Mouse (Mus musculus): Measurements from ENCODE around the gene Nrp2. TPM values are rescaled to one million over a fixed set of nuclear protein-coding genes. Genes with fewer than 3 reads are reported as not detected.

Nrp2 gene
- polyA plus RNA-seq, 1 experiment from 2014 or later: 7.0 TPM

GRCm38 (mm10) chr1:62725032-62725678 is 22.1 kb downstream of the Nrp2 start:
- 76% methylated on average over 10 of the region's 10 CpGs for whole genome bisulfite sequencing
- no peak for ATAC-seq (ENCODE audit: extremely low read depth, insufficient number of reproducible peaks, low FRiP score, low TSS enrichment)

GRCm38 (mm10) chr1:62727191-62727590 is 24.1 kb downstream of the Nrp2 start:
- peaks cover 35% of the 10 kb centered on the region for H3K4me1 ChIP-seq
- H3K4me2 ChIP-seq: no peak overlapping the region
- 0 out of 2 replicates have a peak, but pooled peaks cover 6% of the 10 kb centered on the region for H3K36me3 ChIP-seq
- H3K27me3 ChIP-seq (replicated peaks): no peaks in the 10 kb centered on the region
- 70% methylated on average over 4 of the region's 4 CpGs for WGBS
- no peak overlapping the region for H3K4me3 ChIP-seq
- H3K9ac ChIP-seq: no peak overlapping the region
- no peaks in the 10 kb centered on the region for H3K9me3 ChIP-seq
- H3K27ac ChIP-seq (replicated peaks): no peak overlapping the region
- no peak for ATAC-seq (ENCODE audit: extremely low read depth, insufficient number of reproducible peaks, low FRiP score, low TSS enrichment)

More at GRCm38 (mm10) chr1:62725032-62725678, 22.1 kb downstream of the Nrp2 start:
- H3K9ac ChIP-seq: no peak overlapping the region
- no peaks in the 10 kb centered on the region for H3K27me3 ChIP-seq (replicated peaks)
- no peak overlapping the region for H3K4me2 ChIP-seq
- no peak overlapping the region for H3K27ac ChIP-seq (replicated peaks)
- H3K4me3 ChIP-seq: no peak overlapping the region
- H3K9me3 ChIP-seq: no peaks in the 10 kb centered on the region
- H3K4me1 ChIP-seq: peaks cover 44% of the 10 kb centered on the region
- 0 out of 2 replicates have a peak, but pooled peaks cover 6% of the 10 kb centered on the region for H3K36me3 ChIP-seq

- no peak for ATAC-seq (ENCODE audit: extremely low read depth, insufficient number of reproducible peaks, low FRiP score, low TSS enrichment)
- Histone ChIP-seq H3K4me1 (peaks cover 35% of the 10 kb centered on the region), H3K9ac (no peak overlapping the region), H3K27me3 (replicated peaks) (no peaks in the 10 kb centered on the region), H3K36me3 (no peaks in the 10 kb centered on the region), H3K27ac (replicated peaks) (0 out of 2 replicates have a peak overlapping the region, but pooled peaks have one; percentile 16), H3K4me3 (no peak overlapping the region), H3K9me3 (no peaks in the 10 kb centered on the region), H3K4me2 (no peak overlapping the region)
- 47% methylated on average over 6 of the region's 6 CpGs for WGBS
These were observed 25.3 kb downstream of the Nrp2 start for GRCm38 (mm10) chr1:62728421-62728820.

- Histone ChIP-seq H3K9ac (no peak overlapping the region), H3K9me3 (no peaks in the 10 kb centered on the region), H3K4me1 (peaks cover 35% of the 10 kb centered on the region), H3K27me3 (replicated peaks) (no peaks in the 10 kb centered on the region), H3K36me3 (no peaks in the 10 kb centered on the region), H3K4me2 (no peak overlapping the region), H3K27ac (replicated peaks) (peak overlapping the region; percentile 62), H3K4me3 (no peak overlapping the region)
- no peak for ATAC-seq (ENCODE audit: extremely low read depth, insufficient number of reproducible peaks, low FRiP score, low TSS enrichment)
- WGBS: 74% methylated on average over 9 of the region's 9 CpGs
These were observed 25.8 kb downstream of the Nrp2 start for GRCm38 (mm10) chr1:62728926-62729325.

GRCm38 (mm10) chr1:62729345-62730150 is 26.5 kb downstream of the Nrp2 start:
- 41% methylated on average over 13 of the region's 13 CpGs for WGBS
- Histone ChIP-seq H3K9ac (no peak overlapping the region), H3K36me3 (no peaks in the 10 kb centered on the region), H3K27ac (replicated peaks) (peak overlapping the region; percentile 62), H3K4me3 (no peak overlapping the region), H3K9me3 (no peaks in the 10 kb centered on the region), H3K4me2 (no peak overlapping the region), H3K27me3 (replicated peaks) (no peaks in the 10 kb centered on the region), H3K4me1 (peaks cover 31% of the 10 kb centered on the region)
- ATAC-seq (ENCODE audit: extremely low read depth, insufficient number of reproducible peaks, low FRiP score, low TSS enrichment): no peak

- no peak overlapping the region for H3K27ac ChIP-seq (replicated peaks)
- H3K9me3 ChIP-seq: no peaks in the 10 kb centered on the region
- WGBS: 81% methylated on average over 6 of the region's 6 CpGs
- no peaks in the 10 kb centered on the region for H3K36me3 ChIP-seq
- no peak overlapping the region for H3K4me3 ChIP-seq
- ATAC-seq (ENCODE audit: extremely low read depth, insufficient number of reproducible peaks, low FRiP score, low TSS enrichment): no peak
- peaks cover 24% of the 10 kb centered on the region for H3K4me1 ChIP-seq
- no peaks in the 10 kb centered on the region for H3K27me3 ChIP-seq (replicated peaks)
- no peak overlapping the region for H3K4me2 ChIP-seq
- no peak overlapping the region for H3K9ac ChIP-seq
These were observed 29.0 kb downstream of the Nrp2 start for GRCm38 (mm10) chr1:62732036-62732435.

- Histone ChIP-seq H3K4me3 (no peak overlapping the region), H3K36me3 (no peaks in the 10 kb centered on the region), H3K4me1 (peaks cover 6% of the 10 kb centered on the region), H3K9me3 (no peaks in the 10 kb centered on the region), H3K27me3 (replicated peaks) (no peaks in the 10 kb centered on the region), H3K4me2 (no peak overlapping the region), H3K9ac (no peak overlapping the region), H3K27ac (replicated peaks) (no peak overlapping the region)
- 70% methylated on average over 5 of the region's 5 CpGs for WGBS
- ATAC-seq (ENCODE audit: extremely low read depth, insufficient number of reproducible peaks, low FRiP score, low TSS enrichment): no peak
These were observed 31.4 kb downstream of the Nrp2 start for GRCm38 (mm10) chr1:62734420-62734931.

- 70% methylated on average over 4 of the region's 4 CpGs for WGBS
- H3K4me1 ChIP-seq: peaks cover 1% of the 10 kb centered on the region
- ATAC-seq (ENCODE audit: extremely low read depth, insufficient number of reproducible peaks, low FRiP score, low TSS enrichment): no peak
- no peaks in the 10 kb centered on the region for H3K27me3 ChIP-seq (replicated peaks)
- no peak overlapping the region for H3K9ac ChIP-seq
- H3K4me2 ChIP-seq: no peak overlapping the region
- no peak overlapping the region for H3K4me3 ChIP-seq
- no peaks in the 10 kb centered on the region for H3K9me3 ChIP-seq
- H3K36me3 ChIP-seq: no peaks in the 10 kb centered on the region
- H3K27ac ChIP-seq (replicated peaks): no peak overlapping the region
These were observed 31.9 kb downstream of the Nrp2 start for GRCm38 (mm10) chr1:62734980-62735379.

- Histone ChIP-seq H3K4me3 (no peak overlapping the region), H3K4me1 (no peaks in the 10 kb centered on the region; the same call in 1 of the 2 replicates), H3K4me2 (no peak overlapping the region), H3K9me3 (no peaks in the 10 kb centered on the region), H3K36me3 (no peaks in the 10 kb centered on the region), H3K9ac (no peak overlapping the region), H3K27me3 (replicated peaks) (no peaks in the 10 kb centered on the region), H3K27ac (replicated peaks) (no peak overlapping the region)
- whole genome bisulfite sequencing: 68% methylated on average over 4 of the region's 4 CpGs
- no peak for ATAC-seq (ENCODE audit: extremely low read depth, insufficient number of reproducible peaks, low FRiP score, low TSS enrichment)
These were observed 32.8 kb downstream of the Nrp2 start for GRCm38 (mm10) chr1:62735835-62736234.

- WGBS: 54% methylated on average over 8 of the region's 8 CpGs
- Histone ChIP-seq H3K9me3 (no peaks in the 10 kb centered on the region), H3K36me3 (no peaks in the 10 kb centered on the region), H3K4me2 (no peak overlapping the region), H3K27ac (replicated peaks) (no peak overlapping the region), H3K9ac (no peak overlapping the region), H3K27me3 (replicated peaks) (no peaks in the 10 kb centered on the region), H3K4me3 (no peak overlapping the region), H3K4me1 (no peaks in the 10 kb centered on the region; the same call in 1 of the 2 replicates)
- ATAC-seq (ENCODE audit: extremely low read depth, insufficient number of reproducible peaks, low FRiP score, low TSS enrichment): no peak
These were observed 33.4 kb downstream of the Nrp2 start for GRCm38 (mm10) chr1:62736455-62737012.

- Histone ChIP-seq H3K4me3 (no peak overlapping the region), H3K4me2 (no peak overlapping the region), H3K36me3 (no peaks in the 10 kb centered on the region), H3K4me1 (no peaks in the 10 kb centered on the region; the same call in 1 of the 2 replicates), H3K27me3 (replicated peaks) (no peaks in the 10 kb centered on the region), H3K27ac (replicated peaks) (no peak overlapping the region), H3K9me3 (no peaks in the 10 kb centered on the region), H3K9ac (no peak overlapping the region)
- ATAC-seq (ENCODE audit: extremely low read depth, insufficient number of reproducible peaks, low FRiP score, low TSS enrichment): no peak
- 81% methylated on average over 11 of the region's 11 CpGs for WGBS
These were observed 35.1 kb downstream of the Nrp2 start for GRCm38 (mm10) chr1:62738165-62738564.

Data from heart, embryonic 13.5 days (tissue).